Mouse (Mus musculus) ovary, adult 10 weeks (tissue): ENCODE measurements around the gene Dcst1. TPM values are rescaled to one million over a fixed set of nuclear protein-coding genes. Genes with fewer than 3 reads are reported as not detected.

Source experiments
- polyA plus RNA-seq: library from polyadenylated mRNA; stranded (reverse); fragments of 350-450 nt; fragmentation: Illumina TruSeq; extraction: RNeasy Lipid Tissue Mini Kit (QIAGEN cat#74804); gene quantifications from one replicate; pipeline ENCODE4 v1.2.3, GENCODE M21; 2014

Gene Dcst1
- polyA plus RNA-seq: not detected

DNA sequence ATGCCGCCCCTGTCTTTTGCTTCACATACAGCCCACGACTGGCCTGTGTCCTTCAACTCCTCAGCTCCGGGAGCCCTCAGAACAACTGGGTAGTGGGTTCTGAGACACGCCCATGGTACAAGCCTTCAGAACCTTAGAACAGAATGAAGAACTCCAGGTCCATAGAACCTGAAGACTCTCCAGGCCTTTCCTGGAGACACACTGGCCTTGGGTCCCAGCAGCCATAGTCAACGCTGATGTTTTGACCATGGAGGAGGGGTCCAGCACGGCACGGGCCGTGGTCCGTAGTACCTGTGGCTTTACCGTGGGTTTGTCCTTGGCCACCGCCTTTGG is at the start of gene Dcst1:
Gene Dcst1 (minus strand): TSS at position 101 of the 333 bp plus-strand sequence.

DNA sequence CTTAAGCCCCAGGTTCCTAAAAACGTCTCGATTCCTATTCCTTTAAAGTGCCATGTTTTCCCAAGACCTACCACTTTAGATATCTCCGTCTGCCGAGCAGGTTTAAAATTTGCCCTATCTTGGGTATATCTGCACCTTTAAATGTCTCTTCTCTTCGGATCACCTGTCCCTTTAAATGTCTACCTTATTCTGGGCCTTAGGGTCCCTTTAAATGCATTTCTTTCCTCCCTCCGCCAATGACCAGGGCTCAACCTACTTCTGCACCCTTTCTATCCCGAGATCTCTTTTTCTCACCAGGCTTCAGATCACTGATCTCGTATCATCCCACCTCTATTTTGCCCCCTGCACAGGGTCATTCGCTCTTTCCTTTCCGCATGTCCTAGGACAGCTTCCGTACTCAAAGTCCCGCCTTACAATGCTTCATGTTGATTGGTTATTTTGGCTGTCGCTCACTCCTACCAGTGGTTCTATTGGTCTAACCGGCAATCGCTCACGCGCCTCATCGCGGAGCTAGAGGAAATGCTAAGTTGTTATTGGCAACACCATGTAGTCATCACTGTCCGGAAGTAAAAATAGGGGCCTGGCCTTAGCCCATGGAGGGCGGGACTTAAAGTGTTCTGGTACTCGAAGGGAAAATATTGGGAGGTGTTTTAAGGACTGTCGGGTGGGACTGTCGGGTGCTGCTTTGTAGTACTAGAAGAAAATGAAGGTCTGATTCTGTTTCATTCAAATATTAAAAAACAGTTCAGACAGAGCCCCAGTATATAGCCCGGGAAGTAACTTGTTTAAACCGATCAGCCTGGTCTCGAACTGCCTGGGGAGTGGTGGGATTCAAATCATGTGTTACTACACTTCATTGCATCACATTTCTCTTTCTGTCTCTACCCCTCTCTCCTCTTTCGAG is 46.7 kb upstream of the Dcst1 start, which contains the start of gene Flad1:
Gene Flad1 (minus strand): TSS at position 381 of the 904 bp plus-strand sequence.

GRCm38 (mm10) chr3:89402693-89403092 is 37.6 kb upstream of the Dcst1 start, which contains the start of gene Lenep:
Lenep (minus strand) TSS chr3:89402793.

DNA sequence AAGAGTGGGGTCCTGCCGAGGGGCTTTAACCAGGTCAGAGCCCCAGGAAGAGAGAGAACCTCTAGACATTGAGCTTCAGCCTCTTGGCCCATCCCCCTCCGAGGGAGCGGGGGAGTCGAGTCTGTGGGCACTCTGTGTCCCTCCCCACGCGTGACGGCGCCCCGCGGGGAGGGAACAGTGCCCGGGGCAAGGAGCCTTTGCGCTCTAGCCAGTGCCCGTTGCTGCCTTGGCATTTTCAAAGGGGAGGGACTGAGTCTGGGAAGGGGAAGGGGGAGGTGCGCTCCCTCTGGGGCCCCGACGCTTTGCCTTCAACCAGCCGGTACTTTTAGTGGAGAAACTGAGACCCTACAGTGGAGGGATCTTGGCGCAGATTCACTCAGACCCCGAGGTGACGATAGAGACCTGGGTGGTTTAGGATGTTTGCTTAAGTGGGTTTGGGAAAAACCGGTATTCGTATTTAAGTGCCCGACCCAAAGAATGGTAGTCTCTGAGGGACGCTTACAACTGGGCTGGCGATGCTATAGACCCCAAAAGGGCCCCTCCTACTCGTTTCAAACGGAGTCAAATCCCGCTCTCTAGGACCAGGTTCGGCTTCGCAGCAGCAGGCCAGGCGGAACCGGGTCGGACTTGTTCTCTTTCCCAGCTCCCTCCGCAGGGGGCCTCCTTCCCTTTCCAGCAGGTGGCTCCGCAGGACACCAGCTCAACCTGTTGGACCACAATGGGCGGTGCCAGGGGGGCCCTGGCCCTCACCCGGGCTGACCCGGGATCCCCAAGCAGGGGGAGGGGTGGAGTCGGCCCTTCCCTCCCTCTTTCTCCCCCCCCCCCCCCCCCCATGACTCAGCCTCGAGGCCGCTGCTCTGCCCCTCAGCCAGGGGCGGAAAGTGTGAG is 29.2 kb upstream of the Dcst1 start, which contains the start of gene Zbtb7b:
Gene Zbtb7b (minus strand): TSS at position 771 of the 888 bp plus-strand sequence.

GRCm38 (mm10) chr3:89361675-89362074 is 3.4 kb downstream of the Dcst1 start, which contains the start of gene Dcst2:
Dcst2 (plus strand) TSS chr3:89361975.

DNA sequence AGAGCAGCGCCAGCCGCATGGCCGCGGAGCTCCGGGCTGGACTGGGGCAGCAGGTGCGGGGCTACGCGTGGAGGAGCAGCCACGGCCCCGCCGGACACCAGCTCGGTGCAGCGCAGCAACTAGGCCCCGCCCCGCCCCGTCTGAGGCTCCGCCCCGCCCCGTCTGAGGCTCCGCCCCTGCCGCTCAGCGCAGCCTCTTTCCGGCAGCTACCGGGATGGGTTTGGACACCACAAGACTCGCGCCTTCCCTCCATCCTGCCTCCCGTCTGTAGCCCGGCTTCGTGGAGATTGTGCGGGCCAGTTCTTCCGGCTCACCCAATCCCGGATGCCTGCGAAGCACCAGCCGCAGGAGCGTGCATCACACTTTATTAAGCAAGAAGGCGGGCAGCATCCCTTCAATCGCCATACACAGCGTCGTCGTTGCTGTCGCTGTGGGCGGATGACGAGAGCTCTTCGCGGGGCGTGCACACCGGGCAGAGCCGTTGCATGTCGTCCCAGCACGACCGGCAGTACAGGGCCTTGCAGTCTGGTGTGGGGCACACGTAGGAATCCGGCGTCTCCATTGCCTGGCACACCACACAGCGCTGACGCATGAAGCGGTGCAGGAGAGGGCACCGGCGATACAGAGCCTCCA is 15.1 kb downstream of the Dcst1 start, which contains the start of gene Adam15:
Gene Adam15 (minus strand): TSS at position 128 of the 633 bp plus-strand sequence.

GRCm38 (mm10) chr3:89337721-89338578 is 27.1 kb downstream of the Dcst1 start, which contains the start of gene Efna4:
Efna4 (minus strand) TSS chr3:89338028.

DNA sequence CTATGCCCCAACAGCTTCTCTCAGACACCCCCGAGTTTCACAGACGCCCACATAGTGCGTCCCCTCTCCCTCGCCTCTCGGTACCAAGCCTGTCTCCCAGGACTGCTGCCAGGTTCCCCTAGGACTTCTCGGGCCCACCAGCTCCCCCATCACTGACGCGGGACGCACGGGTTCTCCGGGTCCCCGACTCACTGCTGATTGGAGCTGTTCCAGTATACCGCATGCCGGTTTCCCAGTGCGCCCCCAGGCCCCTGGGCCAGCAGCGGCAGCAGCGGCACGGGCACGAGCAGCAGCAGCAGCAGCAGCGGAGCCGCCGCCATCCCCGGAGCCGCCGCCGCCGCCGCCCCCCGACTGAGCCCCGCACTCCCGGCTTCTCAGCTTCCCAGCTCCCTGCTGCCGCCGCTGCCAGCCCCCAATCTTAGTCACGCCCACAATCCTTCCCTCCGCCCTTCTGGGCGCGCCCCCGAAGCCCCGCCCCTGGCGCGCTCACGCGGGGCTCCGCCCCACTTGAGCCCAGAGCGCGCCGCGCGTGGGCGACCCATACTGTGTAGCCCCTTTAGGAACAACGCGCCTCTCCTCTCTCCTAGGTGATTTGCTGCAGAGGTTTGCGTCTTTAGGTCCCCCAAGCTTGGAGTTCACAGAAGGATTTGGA is 42.4 kb downstream of the Dcst1 start, which contains the start of gene Efna3:
Gene Efna3 (minus strand): TSS at position 452 of the 652 bp plus-strand sequence.

Other genes with a start within 250 kb of the Dcst1 start
- 0.48 TPM for gene Pklr, start 229.1 kb downstream of the Dcst1 start, polyA plus RNA-seq
- gene Hcn3, start 205.1 kb downstream of the Dcst1 start, polyA plus RNA-seq: not detected
- 13.0 TPM for gene Clk2, start 200.5 kb downstream of the Dcst1 start, polyA plus RNA-seq
- gene Scamp3, start 187.8 kb downstream of the Dcst1 start, polyA plus RNA-seq: 10.0 TPM
- 0.48 TPM for gene Fam189b, start 182.1 kb downstream of the Dcst1 start, polyA plus RNA-seq
- gene Gba, start 162.3 kb downstream of the Dcst1 start, polyA plus RNA-seq: 9.7 TPM
- gene Thbs3, start 150.1 kb downstream of the Dcst1 start, polyA plus RNA-seq: 0.57 TPM
- 26.7 TPM for gene Mtx1, start 138.2 kb downstream of the Dcst1 start, polyA plus RNA-seq
- gene Muc1, start 136.2 kb downstream of the Dcst1 start, polyA plus RNA-seq: 2.4 TPM
- gene Krtcap2, start 119.3 kb downstream of the Dcst1 start, polyA plus RNA-seq: 23.2 TPM
- not detected for gene Trim46, start 118.9 kb downstream of the Dcst1 start, polyA plus RNA-seq
- gene Dpm3, start 105.9 kb downstream of the Dcst1 start, polyA plus RNA-seq: not detected
- gene Slc50a1, start 94.7 kb downstream of the Dcst1 start, polyA plus RNA-seq: 15.4 TPM
- gene Efna1, start 84.1 kb downstream of the Dcst1 start, polyA plus RNA-seq: 4.2 TPM
- gene Efna3, start 42.3 kb downstream of the Dcst1 start, polyA plus RNA-seq: not detected
- gene Efna4, start 27.2 kb downstream of the Dcst1 start, polyA plus RNA-seq: not detected
- 5.8 TPM for gene Adam15, start 15.3 kb downstream of the Dcst1 start, polyA plus RNA-seq
- gene Dcst2, start 3.3 kb downstream of the Dcst1 start, polyA plus RNA-seq: not detected
- gene Zbtb7b, start 29.5 kb upstream of the Dcst1 start, polyA plus RNA-seq: 1.5 TPM
- 1.6 TPM for gene Lenep, start 37.5 kb upstream of the Dcst1 start, polyA plus RNA-seq
- 0.66 TPM for gene Flad1, start 46.6 kb upstream of the Dcst1 start, polyA plus RNA-seq
- 23.3 TPM for gene Cks1b, start 53.1 kb upstream of the Dcst1 start, polyA plus RNA-seq
- 43.4 TPM for gene Shc1, start 53.2 kb upstream of the Dcst1 start, polyA plus RNA-seq
- gene Pygo2, start 65.0 kb upstream of the Dcst1 start, polyA plus RNA-seq: 10.8 TPM
- gene Pbxip1, start 71.5 kb upstream of the Dcst1 start, polyA plus RNA-seq: 18.8 TPM
- gene Pmvk, start 89.3 kb upstream of the Dcst1 start, polyA plus RNA-seq: 0.68 TPM
- gene Kcnn3, start 154.9 kb upstream of the Dcst1 start, polyA plus RNA-seq: 4.8 TPM